Mouse (Mus musculus): Measurements from ENCODE around the gene Hadhb. TPM values are rescaled to one million over a fixed set of nuclear protein-coding genes. Genes with fewer than 3 reads are reported as not detected.

Hadhb gene
- polyA plus RNA-seq, 1 experiment from 2014 or later, result 307 TPM

- H3K4me2 ChIP-seq, result no peak overlapping the region
- no peaks in the 10 kb centered on the region for H3K27me3 ChIP-seq (replicated peaks)
- no peak overlapping the region for H3K9ac ChIP-seq
- H3K27ac ChIP-seq (ENCODE audit: poor library complexity, severe bottlenecking), result no peak overlapping the region
- WGBS, result 96% methylated on average over 6 of the region's 6 CpGs
- H3K4me1 ChIP-seq (replicated peaks), result no peaks in the 10 kb centered on the region
- ATAC-seq (ENCODE audit: insufficient number of reproducible peaks, low FRiP score), result no peak
- H3K4me3 ChIP-seq, result no peak overlapping the region
- no peaks in the 10 kb centered on the region for H3K9me3 ChIP-seq (replicated peaks)
- peaks cover 90% of the 10 kb centered on the region for H3K36me3 ChIP-seq
Observed at GRCm38 (mm10) chr5:30128680-30129079, 26.4 kb upstream of the Hadhb start.

- no peak for ATAC-seq (ENCODE audit: insufficient number of reproducible peaks, low FRiP score)
- no peak overlapping the region for H3K4me2 ChIP-seq
- 84% methylated on average over 4 of the region's 4 CpGs for WGBS
- H3K4me1 ChIP-seq (replicated peaks), result no peaks in the 10 kb centered on the region
- H3K36me3 ChIP-seq, result peaks cover 89% of the 10 kb centered on the region
- no peak overlapping the region for H3K4me3 ChIP-seq
- no peaks in the 10 kb centered on the region for H3K9me3 ChIP-seq (replicated peaks)
- H3K27ac ChIP-seq (ENCODE audit: poor library complexity, severe bottlenecking), result no peak overlapping the region
- no peak overlapping the region for H3K9ac ChIP-seq
- no peaks in the 10 kb centered on the region for H3K27me3 ChIP-seq (replicated peaks)
Observed at GRCm38 (mm10) chr5:30131246-30131645, 23.8 kb upstream of the Hadhb start.

- no peaks in the 10 kb centered on the region for H3K9me3 ChIP-seq (replicated peaks)
Observed at GRCm38 (mm10) chr5:30132173-30132572, 22.9 kb upstream of the Hadhb start.

GRCm38 (mm10) chr5:30135711-30136231, 19.3 kb upstream of the Hadhb start:
- Histone ChIP-seq H3K4me3 (no peak overlapping the region), H3K4me1 (replicated peaks) (no peaks in the 10 kb centered on the region), H3K9me3 (replicated peaks) (no peaks in the 10 kb centered on the region), H3K9ac (no peak overlapping the region), H3K27me3 (replicated peaks) (no peaks in the 10 kb centered on the region), H3K36me3 (peaks cover 86% of the 10 kb centered on the region), H3K4me2 (no peak overlapping the region), H3K27ac (ENCODE audit: poor library complexity, severe bottlenecking) (no peak overlapping the region)
- ATAC-seq (ENCODE audit: insufficient number of reproducible peaks, low FRiP score), result no peak
- 91% methylated on average over 11 of the region's 11 CpGs for WGBS

More at GRCm38 (mm10) chr5:30132173-30132572, 22.9 kb upstream of the Hadhb start:
- Histone ChIP-seq H3K4me3 (no peak overlapping the region), H3K27ac (ENCODE audit: poor library complexity, severe bottlenecking) (no peak overlapping the region), H3K27me3 (replicated peaks) (no peaks in the 10 kb centered on the region), H3K4me2 (no peak overlapping the region), H3K9ac (no peak overlapping the region), H3K4me1 (replicated peaks) (no peaks in the 10 kb centered on the region), H3K36me3 (peaks cover 87% of the 10 kb centered on the region)
- no peak for ATAC-seq (ENCODE audit: insufficient number of reproducible peaks, low FRiP score)
- 95% methylated on average over 2 of the region's 2 CpGs for WGBS

- no peak overlapping the region for H3K9ac ChIP-seq
- no peaks in the 10 kb centered on the region for H3K4me1 ChIP-seq (replicated peaks)
- H3K4me2 ChIP-seq, result no peak overlapping the region
- H3K27me3 ChIP-seq (replicated peaks), result no peaks in the 10 kb centered on the region
- peaks cover 86% of the 10 kb centered on the region for H3K36me3 ChIP-seq
- no peak overlapping the region for H3K27ac ChIP-seq (ENCODE audit: poor library complexity, severe bottlenecking)
- no peak for ATAC-seq (ENCODE audit: insufficient number of reproducible peaks, low FRiP score)
- 88% methylated on average over 9 of the region's 9 CpGs for WGBS
- H3K9me3 ChIP-seq (replicated peaks), result no peaks in the 10 kb centered on the region
- H3K4me3 ChIP-seq, result no peak overlapping the region
Observed at GRCm38 (mm10) chr5:30137271-30137670, 17.8 kb upstream of the Hadhb start.

GRCm38 (mm10) chr5:30138193-30138592, 16.9 kb upstream of the Hadhb start:
- 90% methylated on average over 4 of the region's 4 CpGs for WGBS
- Histone ChIP-seq H3K9me3 (replicated peaks) (no peaks in the 10 kb centered on the region), H3K27me3 (replicated peaks) (no peaks in the 10 kb centered on the region), H3K4me1 (replicated peaks) (no peaks in the 10 kb centered on the region), H3K9ac (no peak overlapping the region), H3K36me3 (peaks cover 84% of the 10 kb centered on the region), H3K4me3 (no peak overlapping the region), H3K27ac (ENCODE audit: poor library complexity, severe bottlenecking) (no peak overlapping the region), H3K4me2 (no peak overlapping the region)
- ATAC-seq (ENCODE audit: insufficient number of reproducible peaks, low FRiP score), result no peak

GRCm38 (mm10) chr5:30146526-30146925, 8.5 kb upstream of the Hadhb start:
- no peak overlapping the region for H3K9ac ChIP-seq
- H3K27me3 ChIP-seq (replicated peaks), result no peaks in the 10 kb centered on the region
- H3K9me3 ChIP-seq (replicated peaks), result no peaks in the 10 kb centered on the region
- no peak overlapping the region for H3K4me3 ChIP-seq
- H3K27ac ChIP-seq (ENCODE audit: poor library complexity, severe bottlenecking), result no peak overlapping the region
- WGBS, result 88% methylated on average over 6 of the region's 6 CpGs
- peaks cover 6% of the 10 kb centered on the region for H3K4me1 ChIP-seq (replicated peaks)
- ATAC-seq (ENCODE audit: insufficient number of reproducible peaks, low FRiP score), result no peak
- H3K36me3 ChIP-seq, result peaks cover 53% of the 10 kb centered on the region
- no peak overlapping the region for H3K4me2 ChIP-seq

GRCm38 (mm10) chr5:30148133-30148920, 6.7 kb upstream of the Hadhb start:
- Histone ChIP-seq H3K9ac (no peak overlapping the region), H3K36me3 (peaks cover 39% of the 10 kb centered on the region), H3K4me1 (replicated peaks) (peaks cover 11% of the 10 kb centered on the region), H3K4me3 (no peak overlapping the region), H3K27ac (ENCODE audit: poor library complexity, severe bottlenecking) (no peak overlapping the region), H3K4me2 (no peak overlapping the region), H3K9me3 (replicated peaks) (no peaks in the 10 kb centered on the region), H3K27me3 (replicated peaks) (no peaks in the 10 kb centered on the region)
- 80% methylated on average over 5 of the region's 5 CpGs for WGBS
- no peak for ATAC-seq (ENCODE audit: insufficient number of reproducible peaks, low FRiP score)

GRCm38 (mm10) chr5:30152007-30152406, 3.0 kb upstream of the Hadhb start:
- Histone ChIP-seq H3K36me3 (peaks cover 7% of the 10 kb centered on the region), H3K4me1 (replicated peaks) (peaks cover 22% of the 10 kb centered on the region), H3K4me3 (no peak overlapping the region), H3K9me3 (replicated peaks) (no peaks in the 10 kb centered on the region), H3K27ac (ENCODE audit: poor library complexity, severe bottlenecking) (no peak overlapping the region), H3K9ac (no peak overlapping the region), H3K27me3 (replicated peaks) (no peaks in the 10 kb centered on the region), H3K4me2 (no peak overlapping the region)
- WGBS, result 83% methylated on average over 4 of the region's 4 CpGs
- ATAC-seq (ENCODE audit: insufficient number of reproducible peaks, low FRiP score), result no peak

- no peak overlapping the region for H3K9ac ChIP-seq
- ATAC-seq (ENCODE audit: insufficient number of reproducible peaks, low FRiP score), result no peak
- H3K4me3 ChIP-seq, result no peak overlapping the region
- H3K4me1 ChIP-seq (replicated peaks), result peaks cover 22% of the 10 kb centered on the region
- 90% methylated on average over 1 of the region's 1 CpGs for WGBS
- no peaks in the 10 kb centered on the region for H3K9me3 ChIP-seq (replicated peaks)
- no peak overlapping the region for H3K4me2 ChIP-seq
- no peaks in the 10 kb centered on the region for H3K27me3 ChIP-seq (replicated peaks)
- 0 out of 2 replicates have a peak, but pooled peaks cover 7% of the 10 kb centered on the region for H3K36me3 ChIP-seq
- no peak overlapping the region for H3K27ac ChIP-seq (ENCODE audit: poor library complexity, severe bottlenecking)
Observed at GRCm38 (mm10) chr5:30152413-30152812, 2.6 kb upstream of the Hadhb start.

- no peak overlapping the region for H3K4me3 ChIP-seq
- H3K4me1 ChIP-seq (replicated peaks), result peaks cover 28% of the 10 kb centered on the region
- 85% methylated on average over 2 of the region's 2 CpGs for WGBS
- ATAC-seq (ENCODE audit: insufficient number of reproducible peaks, low FRiP score), result no peak
- no peaks in the 10 kb centered on the region for H3K9me3 ChIP-seq (replicated peaks)
- H3K9ac ChIP-seq, result no peak overlapping the region
- H3K27me3 ChIP-seq (replicated peaks), result no peaks in the 10 kb centered on the region
- no peak overlapping the region for H3K4me2 ChIP-seq
- 0 out of 2 replicates have a peak, but pooled peaks cover 7% of the 10 kb centered on the region for H3K36me3 ChIP-seq
- no peak overlapping the region for H3K27ac ChIP-seq (ENCODE audit: poor library complexity, severe bottlenecking)
Observed at GRCm38 (mm10) chr5:30153222-30153621, 1.8 kb upstream of the Hadhb start.
